Mouse (Mus musculus) thymus, postnatal 25 days (tissue): ENCODE results near the gene Gm3298.
"Not testable (repeated sequence)": the region's sequence is repeated elsewhere in the genome, so short reads cannot be mapped to it uniquely, and the experiment has no call there.

Experiments used
- DNase-seq: peaks from one replicate; pipeline ENCODE4 v3.0.0; 2022

Gm3298 gene

DNA sequence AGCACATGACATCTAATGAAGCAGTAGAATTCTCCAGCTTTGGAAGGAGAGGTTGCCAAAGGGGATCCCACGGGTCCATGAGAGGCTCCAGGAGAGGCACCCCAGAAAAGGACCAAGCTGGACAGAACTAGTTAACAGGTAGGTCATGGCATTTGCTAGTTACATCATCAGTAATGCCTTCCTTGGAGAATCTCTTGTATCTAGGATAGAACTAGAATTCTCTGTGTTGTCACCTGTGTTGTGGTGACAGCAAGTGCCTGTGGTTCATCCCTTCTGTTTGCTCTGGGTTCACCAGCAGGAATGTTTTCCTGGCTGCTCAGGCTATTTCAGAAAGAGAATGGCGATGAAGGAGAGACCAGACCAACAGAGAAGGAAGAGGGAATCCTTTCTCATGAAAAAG is at the start of gene Gm3298:
Gm3298 (plus strand) TSS at position 301 of the 400 bp plus-strand sequence.
- DNase-seq = not testable (repeated sequence)

DNA sequence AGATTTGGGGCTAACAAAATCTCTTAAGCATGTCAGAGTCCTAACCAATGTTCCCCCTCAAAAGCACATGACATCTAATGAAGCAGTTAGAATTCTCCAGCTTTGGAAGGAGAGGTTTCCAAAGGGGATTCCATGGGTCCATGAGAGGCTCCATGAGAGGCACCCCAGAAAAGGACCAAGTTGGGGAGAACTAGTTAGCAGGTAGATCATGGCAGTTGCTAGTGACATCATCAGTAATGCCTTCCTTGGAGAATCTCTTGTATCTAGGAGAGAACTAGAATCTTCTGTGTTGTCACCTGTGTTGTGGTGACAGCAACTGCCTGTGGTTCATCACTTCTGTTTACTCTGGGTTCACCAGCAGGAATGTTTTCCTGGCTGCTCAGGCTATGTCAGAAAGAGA is 32.1 kb upstream of the Gm3298 start, which contains the start of gene Gm8297:
Gm8297 (plus strand) TSS at position 301 of the 400 bp plus-strand sequence.
- DNase-seq = not testable (repeated sequence)

DNA sequence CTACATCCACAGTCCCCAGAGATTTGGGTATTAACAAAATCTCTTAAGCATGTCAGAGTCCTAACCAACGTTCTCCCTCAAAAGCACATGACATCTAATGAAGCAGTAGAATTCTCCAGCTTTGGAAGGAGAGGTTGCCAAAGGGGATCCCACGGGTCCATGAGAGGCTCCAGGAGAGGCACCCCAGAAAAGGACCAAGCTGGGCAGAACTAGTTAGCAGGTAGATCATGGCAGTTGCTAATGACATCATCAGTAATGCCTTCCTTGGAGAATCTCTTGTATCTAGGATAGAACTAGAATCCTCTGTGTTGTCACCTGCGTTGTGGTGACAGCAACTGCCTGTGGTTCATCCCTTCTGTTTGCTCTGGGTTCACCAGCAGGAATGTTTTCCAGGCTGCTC is 34.6 kb downstream of the Gm3298 start, which contains the start of gene 4930555G01Rik:
4930555G01Rik (plus strand) TSS at position 301 of the 400 bp plus-strand sequence.
- DNase-seq = not testable (repeated sequence)
